Mouse (Mus musculus): Measurements from ENCODE around the gene Dvl2. TPM values are rescaled to one million over a fixed set of nuclear protein-coding genes. Genes with fewer than 3 reads are reported as not detected.

The Dvl2 gene
- polyA plus RNA-seq (2017; shearing (Covaris generic)), result 20.9 TPM

DNA sequence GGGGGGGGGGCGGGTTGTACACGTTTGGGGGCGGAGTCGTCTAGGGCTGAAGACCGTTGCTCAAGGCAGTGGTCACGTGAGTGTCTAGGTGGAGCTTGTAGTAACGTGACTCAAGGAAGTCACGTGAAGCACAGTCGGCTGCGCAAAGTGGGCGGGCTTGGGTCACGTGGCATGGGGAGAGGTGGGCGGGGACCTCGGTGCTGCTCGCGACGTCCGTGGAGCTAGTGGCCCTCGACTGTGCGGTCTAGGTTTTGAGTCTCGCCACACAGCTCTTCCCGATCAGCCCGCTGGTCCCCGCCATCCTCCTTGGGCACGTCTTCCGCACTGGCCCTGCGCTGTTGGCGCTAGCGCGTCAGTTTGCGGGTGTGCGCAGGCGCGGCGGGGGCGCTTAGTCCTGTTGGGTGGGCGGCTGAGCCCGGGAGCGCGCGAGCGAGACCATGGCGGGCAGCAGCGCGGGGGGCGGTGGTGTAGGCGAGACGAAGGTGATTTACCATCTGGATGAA is at the start of gene Dvl2:
TSS of gene Dvl2 (plus strand) at position 200 of the 503 bp plus-strand sequence.

DNA sequence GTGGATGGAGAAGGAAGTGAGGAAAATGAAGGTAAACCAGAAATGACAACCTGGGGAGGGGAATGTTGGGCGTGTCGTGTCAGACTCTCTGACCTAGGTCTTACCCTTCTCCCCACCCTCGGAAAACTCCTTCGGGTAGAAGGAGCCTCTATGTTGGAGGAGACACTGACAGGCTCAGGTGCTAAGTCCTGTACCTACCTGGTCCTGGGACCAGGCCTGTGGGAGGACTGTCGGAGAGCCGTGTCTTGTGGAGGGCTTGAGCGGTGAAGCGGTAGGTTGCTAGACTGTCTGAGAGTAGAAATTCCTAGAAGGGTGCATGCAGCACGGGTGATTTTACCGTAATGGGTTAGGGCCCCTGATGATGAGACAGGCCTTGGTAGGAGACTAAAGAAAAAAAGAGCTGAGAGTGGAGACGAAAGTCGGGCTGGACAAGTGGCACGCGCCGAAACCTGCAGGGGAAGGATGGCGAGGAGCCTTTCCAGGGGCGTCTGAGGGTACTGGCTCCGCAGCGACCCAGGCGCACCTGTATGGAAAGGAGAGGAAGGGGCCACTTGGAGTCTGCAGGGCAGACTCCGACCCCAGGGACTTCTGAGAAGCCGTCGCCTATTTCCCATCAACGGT is 35.6 kb upstream of the Dvl2 start, which contains the start of gene Cldn7:
TSS of gene Cldn7 (plus strand) at position 130 of the 621 bp plus-strand sequence.

DNA sequence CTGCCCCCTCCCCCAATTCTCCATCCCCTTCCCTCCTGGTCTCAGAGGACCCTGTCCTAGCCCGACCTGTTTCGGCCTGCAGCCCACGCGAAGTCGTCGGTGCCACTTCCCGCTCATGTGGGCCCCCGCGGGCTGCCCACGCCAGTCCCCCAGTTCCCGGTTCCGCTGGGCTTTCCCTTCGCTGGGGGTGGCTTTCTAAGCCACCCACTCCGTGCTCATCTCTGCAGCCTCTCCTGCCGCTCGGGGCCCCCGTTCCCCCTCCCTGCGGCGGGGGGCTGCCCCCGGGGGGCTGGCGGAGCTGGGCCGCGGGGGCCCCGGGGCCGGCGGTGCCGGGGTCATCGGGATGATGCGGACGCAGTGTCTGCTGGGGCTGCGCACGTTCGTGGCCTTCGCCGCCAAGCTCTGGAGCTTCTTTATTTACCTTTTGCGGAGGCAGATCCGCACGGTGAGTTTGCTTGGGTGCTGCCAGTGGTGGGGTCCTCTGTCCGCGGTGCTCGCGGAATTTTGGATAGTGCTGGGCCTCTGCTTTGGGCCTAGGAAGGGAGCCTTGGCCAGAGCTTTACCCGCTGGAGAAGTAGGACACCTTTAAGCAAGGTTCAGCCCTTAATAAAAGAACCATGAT is 19.1 kb upstream of the Dvl2 start, which contains the start of gene Ctdnep1:
TSS of gene Ctdnep1 (plus strand) at position 16 of the 622 bp plus-strand sequence.

DNA sequence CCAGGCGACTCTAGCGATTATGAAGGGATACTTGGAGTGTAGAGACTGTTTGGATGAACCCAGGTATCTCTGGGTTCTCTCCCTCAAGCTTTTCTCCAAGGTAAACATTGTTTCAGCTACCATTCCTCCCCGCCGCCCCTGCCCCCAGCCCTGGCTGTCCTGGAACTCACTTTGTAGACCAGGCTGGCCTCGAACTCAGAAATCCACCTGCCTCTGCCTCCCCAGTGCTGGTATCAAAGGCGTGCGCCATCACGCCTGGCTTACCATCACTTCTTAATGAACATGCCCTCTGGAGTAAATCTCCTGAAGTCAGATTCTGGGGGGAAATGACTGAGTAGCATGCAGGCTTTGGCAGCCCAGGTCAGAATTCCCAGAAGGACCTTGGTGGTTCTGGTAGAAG is 18.2 kb upstream of the Dvl2 start, which contains the start of gene Elp5:
TSS of gene Elp5 (minus strand) at position 293 of the 400 bp plus-strand sequence.

GRCm38 (mm10) chr11:69990850-69991691 is 9.3 kb upstream of the Dvl2 start, which contains the start of gene Gabarap:
Gabarap (plus strand) TSS chr11:69991143.

GRCm38 (mm10) chr11:69995391-69995960 is 4.9 kb upstream of the Dvl2 start, which contains the start of gene Phf23:
Phf23 (plus strand) TSS chr11:69995777.

DNA sequence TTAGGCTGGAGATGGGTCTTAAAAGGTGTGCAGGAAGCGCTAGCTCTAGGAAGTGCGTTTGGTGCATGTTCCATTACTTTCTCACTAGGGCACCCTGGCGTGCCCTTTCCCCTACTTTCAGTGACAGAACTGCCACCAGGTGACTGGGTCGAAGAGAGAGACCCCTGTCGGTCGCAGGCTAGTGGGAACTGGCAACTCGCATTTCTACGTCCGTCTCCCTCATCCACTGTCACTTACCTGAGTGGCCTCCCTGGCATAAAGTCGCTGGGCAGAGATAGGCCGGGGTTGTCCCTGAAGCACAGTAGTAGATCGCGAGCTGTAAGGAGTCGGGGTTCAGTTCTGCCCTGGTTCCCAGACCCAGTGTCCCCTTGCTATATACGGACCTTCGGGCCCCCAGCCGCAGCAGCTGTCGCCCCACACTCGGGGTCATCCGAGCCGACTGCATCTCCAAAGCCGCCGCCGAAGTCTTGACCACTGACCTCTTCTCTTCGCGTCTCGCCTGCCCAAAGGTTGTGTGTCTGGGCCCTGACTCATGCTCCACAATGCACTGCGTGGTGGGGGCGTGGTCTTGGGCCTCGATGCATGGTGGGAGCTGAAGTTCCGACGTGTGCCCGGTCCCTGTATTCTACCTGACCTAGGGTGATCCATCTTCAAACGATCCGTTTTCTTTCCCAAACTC is 14.6 kb downstream of the Dvl2 start, which contains the start of gene Acadvl:
TSS of gene Acadvl (minus strand) at position 532 of the 679 bp plus-strand sequence.

DNA sequence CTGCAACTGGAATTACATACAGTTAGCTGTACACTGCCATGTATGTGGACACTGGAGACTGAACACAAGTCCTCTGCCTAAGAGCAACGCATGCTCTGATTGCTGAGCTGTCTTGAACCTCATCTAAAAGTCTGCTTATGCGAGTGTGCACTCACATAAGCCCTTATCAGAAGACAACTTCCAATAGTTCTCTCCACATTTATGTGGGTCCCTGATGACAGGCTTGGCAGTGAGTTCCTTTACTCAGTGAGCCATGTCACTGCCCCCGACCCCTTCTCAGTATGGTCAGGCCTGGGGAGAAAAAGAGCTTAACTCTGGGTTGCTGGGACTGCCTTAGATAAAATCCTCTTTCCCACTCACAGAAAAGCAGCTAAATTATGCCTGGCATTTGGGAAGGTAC is 16.3 kb downstream of the Dvl2 start, which contains the start of gene Dlg4:
TSS of gene Dlg4 (plus strand) at position 274 of the 400 bp plus-strand sequence.

DNA sequence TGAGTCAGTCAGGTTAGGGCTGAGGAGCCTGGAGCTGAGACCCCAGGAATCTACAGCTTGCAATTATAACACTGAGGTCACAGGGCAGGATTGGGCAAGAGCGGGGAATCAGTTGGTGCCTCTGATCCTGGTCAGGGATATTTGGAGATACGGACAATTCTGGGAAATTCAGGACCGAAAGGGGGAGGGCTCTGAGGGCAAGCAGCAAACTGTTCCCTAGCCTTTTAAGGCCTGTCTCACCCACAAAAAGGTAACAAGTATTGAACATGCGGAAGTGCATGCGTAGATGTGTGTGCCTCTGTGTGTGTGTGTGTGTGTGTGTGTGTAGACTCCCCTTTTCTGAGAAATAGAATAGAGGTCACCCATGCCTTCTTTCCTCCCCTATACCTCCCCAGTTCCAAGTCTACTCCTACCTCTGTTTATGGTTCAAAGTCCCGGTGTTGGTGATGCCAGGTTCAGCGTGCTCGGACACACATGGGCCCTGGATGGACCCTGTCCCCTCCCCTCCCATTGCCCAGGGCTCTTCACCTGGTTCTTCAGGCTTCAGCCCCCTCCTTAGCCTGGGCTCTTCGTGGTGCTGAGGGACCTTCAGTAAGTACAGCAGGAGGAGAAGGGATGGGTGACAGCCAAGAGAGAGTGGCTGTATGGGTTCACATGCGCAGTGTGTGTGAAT is 53.6 kb downstream of the Dvl2 start, which contains the start of gene Asgr1:
TSS of gene Asgr1 (plus strand) at position 188 of the 673 bp plus-strand sequence.

Other genes starting within 250 kb of the Dvl2 start
- 60.5 TPM for gene Polr2a, start 242.0 kb upstream of the Dvl2 start, polyA plus RNA-seq (2017; shearing (Covaris generic))
- gene Slc35g3, start 238.6 kb upstream of the Dvl2 start, polyA plus RNA-seq (2017; shearing (Covaris generic)), result not detected
- 7.6 TPM for gene Zbtb4, start 234.7 kb upstream of the Dvl2 start, polyA plus RNA-seq (2017; shearing (Covaris generic))
- 1.4 TPM for gene Chrnb1, start 204.7 kb upstream of the Dvl2 start, polyA plus RNA-seq (2017; shearing (Covaris generic))
- gene Fgf11, start 198.7 kb upstream of the Dvl2 start, polyA plus RNA-seq (2017; shearing (Covaris generic)), result not detected
- not detected for gene Tmem102, start 195.0 kb upstream of the Dvl2 start, polyA plus RNA-seq (2017; shearing (Covaris generic))
- gene Gm39566, start 185.3 kb upstream of the Dvl2 start, polyA plus RNA-seq (2017; shearing (Covaris generic)), result not detected
- not detected for gene Spem2, start 182.1 kb upstream of the Dvl2 start, polyA plus RNA-seq (2017; shearing (Covaris generic))
- gene Spem1, start 178.4 kb upstream of the Dvl2 start, polyA plus RNA-seq (2017; shearing (Covaris generic)), result not detected
- gene Nlgn2, start 162.8 kb upstream of the Dvl2 start, polyA plus RNA-seq (2017; shearing (Covaris generic)), result not detected
- gene Tmem256, start 162.1 kb upstream of the Dvl2 start, polyA plus RNA-seq (2017; shearing (Covaris generic)), result 42.5 TPM
- gene Plscr3, start 154.2 kb upstream of the Dvl2 start, polyA plus RNA-seq (2017; shearing (Covaris generic)), result 9.2 TPM
- not detected for gene Tnk1, start 141.9 kb upstream of the Dvl2 start, polyA plus RNA-seq (2017; shearing (Covaris generic))
- not detected for gene Tmem95, start 122.6 kb upstream of the Dvl2 start, polyA plus RNA-seq (2017; shearing (Covaris generic))
- 0.11 TPM for gene Kctd11, start 119.2 kb upstream of the Dvl2 start, polyA plus RNA-seq (2017; shearing (Covaris generic))
- 462 TPM for gene Acap1, start 105.1 kb upstream of the Dvl2 start, polyA plus RNA-seq (2017; shearing (Covaris generic))
- 0.80 TPM for gene 2810408A11Rik, start 99.6 kb upstream of the Dvl2 start, polyA plus RNA-seq (2017; shearing (Covaris generic))
- 5.4 TPM for gene Neurl4, start 99.5 kb upstream of the Dvl2 start, polyA plus RNA-seq (2017; shearing (Covaris generic))
- gene Gps2, start 86.7 kb upstream of the Dvl2 start, polyA plus RNA-seq (2017; shearing (Covaris generic)), result 200 TPM
- gene Eif5a, start 78.6 kb upstream of the Dvl2 start, polyA plus RNA-seq (2017; shearing (Covaris generic)), result 977 TPM
- gene Ybx2, start 64.8 kb upstream of the Dvl2 start, polyA plus RNA-seq (2017; shearing (Covaris generic)), result not detected
- not detected for gene Slc2a4, start 52.4 kb upstream of the Dvl2 start, polyA plus RNA-seq (2017; shearing (Covaris generic))
- gene Cldn7, start 35.8 kb upstream of the Dvl2 start, polyA plus RNA-seq (2017; shearing (Covaris generic)), result not detected
- 41.4 TPM for gene Ctdnep1, start 19.4 kb upstream of the Dvl2 start, polyA plus RNA-seq (2017; shearing (Covaris generic))
- gene Elp5, start 18.1 kb upstream of the Dvl2 start, polyA plus RNA-seq (2017; shearing (Covaris generic)), result 50.5 TPM
- gene Gabarap, start 9.5 kb upstream of the Dvl2 start, polyA plus RNA-seq (2017; shearing (Covaris generic)), result 366 TPM
- 52.0 TPM for gene Phf23, start 4.8 kb upstream of the Dvl2 start, polyA plus RNA-seq (2017; shearing (Covaris generic))
- 83.6 TPM for gene Acadvl, start 14.8 kb downstream of the Dvl2 start, polyA plus RNA-seq (2017; shearing (Covaris generic))
- 4.6 TPM for gene Dlg4, start 16.3 kb downstream of the Dvl2 start, polyA plus RNA-seq (2017; shearing (Covaris generic))
- gene Asgr1, start 53.5 kb downstream of the Dvl2 start, polyA plus RNA-seq (2017; shearing (Covaris generic)), result not detected
- gene Asgr2, start 92.0 kb downstream of the Dvl2 start, polyA plus RNA-seq (2017; shearing (Covaris generic)), result not detected
- not detected for gene Mgl2, start 129.7 kb downstream of the Dvl2 start, polyA plus RNA-seq (2017; shearing (Covaris generic))
- gene Clec10a, start 155.6 kb downstream of the Dvl2 start, polyA plus RNA-seq (2017; shearing (Covaris generic)), result not detected
- gene Slc16a11, start 212.2 kb downstream of the Dvl2 start, polyA plus RNA-seq (2017; shearing (Covaris generic)), result 0.65 TPM
- gene Slc16a13, start 220.5 kb downstream of the Dvl2 start, polyA plus RNA-seq (2017; shearing (Covaris generic)), result 1.4 TPM
- gene Bcl6b, start 229.2 kb downstream of the Dvl2 start, polyA plus RNA-seq (2017; shearing (Covaris generic)), result not detected
- gene 0610010K14Rik, start 237.3 kb downstream of the Dvl2 start, polyA plus RNA-seq (2017; shearing (Covaris generic)), result 86.5 TPM
- 2.4 TPM for gene Gm21988, start 239.2 kb downstream of the Dvl2 start, polyA plus RNA-seq (2017; shearing (Covaris generic))
- 237 TPM for gene Rnasek, start 239.2 kb downstream of the Dvl2 start, polyA plus RNA-seq (2017; shearing (Covaris generic))

All from effector memory CD4-positive, alpha-beta T cell, adult 5 months (primary cell).